Mouse (Mus musculus) natural killer cell, adult 2 months (primary cell): ENCODE measurements around the gene Dlgap1.

Source experiments
- DNase-seq, 2 experiments: peaks; one replicate each; pipeline ENCODE4 v3.0.0; 2022; ENCODE audit warnings: low spot score in 2 of 2

Gene Dlgap1

GRCm38 (mm10) chr17:70457103-70457502 is 488.2 kb downstream of the Dlgap1 start:
- DNase-seq: no peak

- no peak for DNase-seq
Measured at GRCm38 (mm10) chr17:70462231-70462630, 493.4 kb downstream of the Dlgap1 start.

- DNase-seq: no peak
Measured at GRCm38 (mm10) chr17:70462771-70463491, 494.1 kb downstream of the Dlgap1 start.

- DNase-seq: no peak
Measured at GRCm38 (mm10) chr17:70466413-70466812, 497.5 kb downstream of the Dlgap1 start.

- no peak for DNase-seq
Measured at GRCm38 (mm10) chr17:70470970-70471371, 502.1 kb downstream of the Dlgap1 start.

GRCm38 (mm10) chr17:70472162-70472561 is 503.3 kb downstream of the Dlgap1 start:
- DNase-seq: no peak

GRCm38 (mm10) chr17:70473871-70474270 is 505.0 kb downstream of the Dlgap1 start:
- DNase-seq: no peak

GRCm38 (mm10) chr17:70483716-70484115 is 514.8 kb downstream of the Dlgap1 start:
- DNase-seq: no peak

- DNase-seq: no peak
Measured at GRCm38 (mm10) chr17:70485668-70486067, 516.8 kb downstream of the Dlgap1 start.

- no peak for DNase-seq
Measured at GRCm38 (mm10) chr17:70486259-70486658, 517.4 kb downstream of the Dlgap1 start.

GRCm38 (mm10) chr17:70486831-70487230 is 518.0 kb downstream of the Dlgap1 start:
- DNase-seq: no peak

GRCm38 (mm10) chr17:70488784-70489265 is 520.0 kb downstream of the Dlgap1 start:
- DNase-seq: peak in 1 of 2 experiments; percentile 1

- DNase-seq: no peak
Measured at GRCm38 (mm10) chr17:70491575-70491974, 522.7 kb downstream of the Dlgap1 start.

GRCm38 (mm10) chr17:70494338-70494737 is 525.5 kb downstream of the Dlgap1 start:
- DNase-seq: no peak

GRCm38 (mm10) chr17:70498256-70498655 is 529.4 kb downstream of the Dlgap1 start:
- DNase-seq: no peak

GRCm38 (mm10) chr17:70501933-70502332 is 533.1 kb downstream of the Dlgap1 start:
- no peak for DNase-seq

- DNase-seq: no peak
Measured at GRCm38 (mm10) chr17:70507759-70508158, 538.9 kb downstream of the Dlgap1 start.

- no peak for DNase-seq
Measured at GRCm38 (mm10) chr17:70510441-70510840, 541.6 kb downstream of the Dlgap1 start.

GRCm38 (mm10) chr17:70511401-70511800 is 542.5 kb downstream of the Dlgap1 start:
- no peak for DNase-seq

GRCm38 (mm10) chr17:70513736-70514135 is 544.9 kb downstream of the Dlgap1 start:
- no peak for DNase-seq

- DNase-seq: no peak
Measured at GRCm38 (mm10) chr17:70516506-70516905, 547.6 kb downstream of the Dlgap1 start.

- DNase-seq: no peak
Measured at GRCm38 (mm10) chr17:70517333-70517732, 548.5 kb downstream of the Dlgap1 start.

- no peak for DNase-seq
Measured at GRCm38 (mm10) chr17:70521058-70521851, 552.4 kb downstream of the Dlgap1 start.
